Mouse (Mus musculus) olfactory bulb, adult 2 months (tissue): ENCODE results near the gene Nubp2.

Experiments
- CTCF ChIP-seq: fragments of 200-500 bp; IDR thresholded peaks from 2 replicates; pipeline ENCODE4 v1.5.1; 2012; ENCODE audit warnings: low read depth, mild to moderate bottlenecking, low read length, moderate library complexity; ENCODE audit not compliant: insufficient read depth
- POLR2A ChIP-seq: fragments of 200-500 bp; IDR thresholded peaks from 2 replicates; pipeline ENCODE4 v1.6.1; 2012; ENCODE audit warnings: mild to moderate bottlenecking, low read depth, low read length, moderate library complexity; ENCODE audit not compliant: insufficient read depth

- TF ChIP-seq POLR2A = no peak
- no peak for TF ChIP-seq CTCF
Measured at GRCm38 (mm10) chr17:24874989-24875388, 11.2 kb downstream of the Nubp2 start.
